Mouse (Mus musculus) monocyte, adult 59 days (primary cell): ENCODE results near the gene Vmn2r62. TPM values are rescaled to one million over a fixed set of nuclear protein-coding genes. Genes with fewer than 3 reads are reported as not detected.

Source experiments
- total RNA-seq, 2 experiments: library from RNA; stranded (reverse); gene quantifications; one replicate each; pipeline ENCODE4 v1.2.4; 2023

The Vmn2r62 gene
- not detected for total RNA-seq

DNA sequence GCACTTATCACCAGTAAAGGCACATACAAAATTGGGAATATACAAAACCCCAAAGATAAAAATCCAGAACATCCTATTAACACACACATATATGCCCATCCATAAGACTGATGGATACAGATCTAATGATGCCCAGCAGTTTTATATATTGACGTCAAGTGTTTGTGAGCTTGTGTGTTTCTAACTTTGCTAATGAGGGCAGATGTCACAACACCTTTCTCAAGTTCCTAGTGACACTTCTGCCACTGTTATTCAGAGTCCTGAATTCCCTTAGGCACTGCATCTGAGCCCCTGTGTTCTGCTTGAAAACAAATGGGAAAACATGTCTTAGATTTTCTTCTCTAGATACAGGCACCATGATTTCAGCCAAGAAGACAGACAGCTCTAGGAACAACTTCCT lies at the start of gene Vmn2r62:
Gene Vmn2r62, minus strand, starts transcription at position 101 of the 400 bp plus-strand sequence.

DNA sequence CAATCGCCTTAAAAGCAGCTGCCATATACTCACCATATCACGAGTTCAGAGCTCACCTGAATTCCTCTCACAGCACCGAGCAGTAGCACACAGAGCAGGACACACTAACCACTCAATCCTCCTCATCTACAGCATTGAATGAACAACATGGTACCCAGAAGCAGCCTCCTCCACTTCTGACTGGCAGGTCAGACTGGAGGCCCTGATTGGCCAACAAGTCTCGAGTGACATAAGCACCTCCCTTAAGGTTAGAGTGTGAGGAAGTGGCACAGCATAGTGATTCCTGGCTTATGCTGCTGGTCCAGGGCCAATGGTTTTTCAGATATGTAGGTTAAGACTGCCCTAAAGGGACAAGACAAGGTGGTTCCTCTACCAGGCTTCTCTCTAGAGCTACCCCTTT lies 66.4 kb downstream of the Vmn2r62 start, which contains the start of gene Gm17067:
Gene Gm17067, minus strand, starts transcription at position 101 of the 400 bp plus-strand sequence.

Other genes with a start within 250 kb of the Vmn2r62 start
- not detected for gene Gm21028, start 214.9 kb downstream of the Vmn2r62 start, total RNA-seq
- gene Zfp977, start 201.0 kb downstream of the Vmn2r62 start, total RNA-seq = not detected
- gene Zfp976, start 150.9 kb downstream of the Vmn2r62 start, total RNA-seq = under 1 TPM; 0.45 to 0.55 TPM
- gene Zfp975, start 100.8 kb downstream of the Vmn2r62 start, total RNA-seq = 1 to 10 TPM; 1.7 to 2.3 TPM
- gene Gm17067, start 66.5 kb downstream of the Vmn2r62 start, total RNA-seq = not detected
- gene Gm2381, start 73.7 kb upstream of the Vmn2r62 start, total RNA-seq = under 1 TPM in 1 of 2 experiments, not detected in 1; 0.10 TPM
- gene Vmn2r63, start 140.3 kb upstream of the Vmn2r62 start, total RNA-seq = not detected
- not detected for gene Gm9268, start 225.2 kb upstream of the Vmn2r62 start, total RNA-seq